Mouse (Mus musculus) myocyte (in vitro differentiated cells): Measurements from ENCODE around the gene Ing4. TPM values are rescaled to one million over a fixed set of nuclear protein-coding genes. Genes with fewer than 3 reads are reported as not detected.

ENCODE experiments used
- H3K27me3 ChIP-seq: one replicate; pipeline ENCODE4 v1.6.1; 2011; ENCODE audit not compliant: control insufficient read depth, insufficient read depth, insufficient read length
- H3K36me3 ChIP-seq: one replicate; pipeline ENCODE4 v1.6.1; 2011; ENCODE audit not compliant: control insufficient read depth, insufficient read depth
- H3K4me2 ChIP-seq: one replicate; pipeline ENCODE4 v1.6.1; 2011; ENCODE audit warnings: low read depth, control low read depth
- H3K4me3 ChIP-seq: one replicate; pipeline ENCODE4 v1.5.1; 2011; ENCODE audit warnings: mild to moderate bottlenecking, control low read depth, moderate library complexity
- H3K79me2 ChIP-seq: one replicate; pipeline ENCODE4 v1.6.1; 2011; ENCODE audit not compliant: control insufficient read depth, insufficient read depth
- H3ac ChIP-seq: one replicate; pipeline ENCODE4 v1.6.1; 2011; ENCODE audit not compliant: control insufficient read depth, insufficient read length
- CEBPB ChIP-seq: IDR thresholded peaks from 2 replicates; pipeline ENCODE4 v1.6.1; 2011; ENCODE audit warnings: mild to moderate bottlenecking, moderate library complexity; ENCODE audit not compliant: poor library complexity, insufficient read depth, severe bottlenecking
- E2F4 ChIP-seq: IDR thresholded peaks from one replicate; pipeline ENCODE4 v1.6.1; 2011; ENCODE audit warnings: mild to moderate bottlenecking, control low read depth, moderate library complexity; ENCODE audit not compliant: insufficient read depth
- MAX ChIP-seq: IDR thresholded peaks from one replicate; pipeline ENCODE4 v1.6.1; 2011; ENCODE audit warnings: low read depth, mild to moderate bottlenecking, control low read depth
- MYOD1 ChIP-seq, 3 experiments: IDR thresholded peaks; one replicate each; pipeline ENCODE4 v1.6.1; 2011; ENCODE audit warnings: control low read depth in 2 of 3, low read depth in 2 of 3, mild to moderate bottlenecking in 2 of 3, moderate library complexity in 1 of 3; ENCODE audit not compliant: insufficient read length in 2 of 3, control insufficient read depth in 1 of 3
- MYOG ChIP-seq, 3 experiments: IDR thresholded peaks; one replicate each; pipeline ENCODE4 v1.6.1; 2011; ENCODE audit warnings: control low read depth in 2 of 3, low read depth in 2 of 3, mild to moderate bottlenecking in 2 of 3; ENCODE audit not compliant: insufficient read length in 2 of 3, control insufficient read depth in 1 of 3, insufficient read depth in 1 of 3
- POLR2A ChIP-seq: IDR thresholded peaks from one replicate; pipeline ENCODE4 v1.6.1; 2011; ENCODE audit warnings: low read depth, mild to moderate bottlenecking, control low read depth, moderate library complexity; ENCODE audit not compliant: insufficient read length
- POLR2AphosphoS2 ChIP-seq: IDR thresholded peaks from one replicate; pipeline ENCODE4 v1.6.1; 2011; ENCODE audit warnings: low read depth, control low read depth; ENCODE audit not compliant: insufficient read length
- REST ChIP-seq: IDR thresholded peaks from one replicate; pipeline ENCODE4 v1.6.1; 2011; ENCODE audit warnings: mild to moderate bottlenecking, control low read depth, moderate library complexity; ENCODE audit not compliant: insufficient read depth, insufficient read length
- SRF ChIP-seq: IDR thresholded peaks from one replicate; pipeline ENCODE4 v1.6.1; 2011; ENCODE audit warnings: low read depth; ENCODE audit not compliant: control insufficient read depth, insufficient read length
- TCF12 ChIP-seq: IDR thresholded peaks from one replicate; pipeline ENCODE4 v1.6.1; 2011; ENCODE audit warnings: mild to moderate bottlenecking, control low read depth; ENCODE audit not compliant: poor library complexity, insufficient read depth, severe bottlenecking
- TCF3 ChIP-seq: IDR thresholded peaks from one replicate; pipeline ENCODE4 v1.6.1; 2011; ENCODE audit warnings: low read depth, control low read depth; ENCODE audit not compliant: insufficient read length
- USF1 ChIP-seq: IDR thresholded peaks from one replicate; pipeline ENCODE4 v1.6.1; 2011; ENCODE audit warnings: low read depth, mild to moderate bottlenecking, control low read depth, moderate library complexity
- polyA plus RNA-seq: library from polyadenylated mRNA; unstranded; fragments of >200 nt; fragmentation: generic; extraction: Trizol; gene quantifications from one replicate; pipeline ENCODE4 v1.2.1, GENCODE M21; 2012; ENCODE audit warnings: missing spikeins

Gene Ing4
- polyA plus RNA-seq, 1 experiment, result 31.2 TPM

DNA sequence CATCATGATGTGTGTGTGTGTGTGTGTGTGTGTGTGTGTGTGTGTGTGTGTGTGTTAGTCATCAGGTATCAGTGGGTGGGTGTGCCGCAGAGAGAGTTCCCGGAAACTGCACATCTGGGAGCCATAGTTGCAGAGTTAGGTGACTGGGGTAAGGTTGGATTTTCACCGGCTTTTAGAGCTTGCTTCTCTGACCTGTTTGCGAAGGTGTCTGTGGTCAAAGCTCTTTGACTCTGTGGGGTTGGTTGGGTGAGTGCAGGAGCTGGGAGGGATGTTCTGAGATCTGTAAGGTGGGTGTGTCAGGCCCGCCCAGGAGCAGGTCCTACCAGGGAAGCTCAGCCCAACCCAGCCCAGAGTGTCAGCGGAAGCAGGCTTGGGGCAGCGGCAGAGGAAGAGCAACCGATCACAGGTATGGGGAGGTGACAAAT lies 28.0 kb downstream of the Ing4 start, which contains the start of gene Lpar5:
TSS of gene Lpar5 (plus strand) at position 350 of the 425 bp plus-strand sequence.
- H3K27me3 ChIP-seq, result peaks cover 34% of the 10 kb centered on the region
- TF ChIP-seq POLR2AphosphoS2 (no peak), TCF12 (no peak), USF1 (no peak), CEBPB (no peak), MYOD1 (IDR thresholded peaks at IDR 0.05; ENCODE audit: control insufficient read depth in 1 of 3, insufficient read length in 2 of 3, low read depth in 2 of 3) (no peak), MYOG (IDR thresholded peaks at IDR 0.05; ENCODE audit: control insufficient read depth in 1 of 3, insufficient read depth in 1 of 3, insufficient read length in 2 of 3, low read depth in 2 of 3) (no peak), TCF3 (no peak), REST (no peak), SRF (no peak), POLR2A (no peak), MAX (no peak), E2F4 (no peak)
- no peak within 1 kb of the TSS for H3K4me2 ChIP-seq
- no peak within 1 kb of the TSS for H3ac ChIP-seq
- no peaks in the 10 kb centered on the region for H3K79me2 ChIP-seq
- H3K36me3 ChIP-seq, result no peaks in the 10 kb centered on the region
- H3K4me3 ChIP-seq, result no peak within 1 kb of the TSS

DNA sequence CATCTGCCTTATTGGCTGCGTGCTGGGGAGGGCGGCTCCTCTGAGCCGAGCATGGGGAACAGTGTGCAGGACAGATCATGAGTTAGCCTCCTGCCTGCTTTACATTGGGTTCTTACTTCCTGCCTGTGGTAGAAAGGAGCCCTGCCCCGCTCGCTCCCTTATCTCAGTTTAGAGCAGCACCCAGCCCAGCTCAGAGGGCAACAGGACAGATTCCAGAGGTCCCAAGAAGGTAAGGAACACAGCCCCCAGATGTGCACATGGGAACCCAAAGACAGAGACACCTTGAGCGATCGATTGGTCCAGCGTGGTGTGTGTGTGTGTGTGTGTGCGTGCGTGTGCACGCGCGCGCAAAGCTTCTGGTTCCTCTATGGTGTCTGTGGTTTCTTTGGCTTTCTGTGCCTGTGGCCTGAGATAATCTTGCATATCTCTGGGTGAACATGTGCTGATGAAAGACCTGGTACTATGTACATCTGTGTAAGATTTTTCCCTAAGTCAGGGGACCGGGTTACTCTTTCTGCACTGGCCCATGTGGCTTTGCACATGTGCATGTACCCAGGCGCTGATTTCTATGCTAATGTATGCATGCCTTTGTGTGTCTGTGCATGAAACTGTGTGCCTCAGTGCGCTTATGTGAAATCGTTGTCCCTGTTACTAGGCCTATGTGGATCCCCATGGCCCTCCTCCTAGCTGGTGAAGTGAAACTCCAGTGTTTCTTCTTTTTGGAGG lies 31.8 kb downstream of the Ing4 start:
- no peaks in the 10 kb centered on the region for H3K36me3 ChIP-seq
- H3ac ChIP-seq, result no peak overlapping the region
- no peak for TF ChIP-seq MYOG (IDR thresholded peaks at IDR 0.05; ENCODE audit: control insufficient read depth in 1 of 3, insufficient read depth in 1 of 3, insufficient read length in 2 of 3, low read depth in 2 of 3)
- no peak for TF ChIP-seq E2F4
- TF ChIP-seq MAX, result no peak
- no peak for TF ChIP-seq SRF
- H3K4me2 ChIP-seq, result no peak overlapping the region
- no peak overlapping the region for H3K4me3 ChIP-seq
- peaks cover 54% of the 10 kb centered on the region for H3K27me3 ChIP-seq
- no peaks in the 10 kb centered on the region for H3K79me2 ChIP-seq

DNA sequence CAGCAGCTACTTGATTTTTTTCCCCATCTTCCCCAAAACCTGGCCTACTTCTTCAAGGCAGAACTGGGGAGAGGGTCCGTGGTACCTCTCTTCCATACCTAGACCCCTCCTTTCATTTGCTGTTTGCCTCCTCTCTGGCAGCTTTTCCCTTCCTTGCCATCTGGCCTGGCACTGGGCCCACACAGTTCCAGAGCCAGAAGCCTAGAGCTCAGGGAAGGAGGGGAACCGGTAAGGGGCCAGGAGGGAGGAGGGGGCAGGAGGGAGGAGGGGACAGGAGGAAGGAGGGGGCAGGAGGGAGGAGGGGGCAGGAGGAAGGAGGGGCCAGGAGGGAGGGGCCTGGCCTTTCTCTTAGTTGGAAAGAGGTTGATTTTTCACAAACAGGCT lies 32.3 kb downstream of the Ing4 start:
- Histone ChIP-seq H3ac (no peak overlapping the region), H3K79me2 (no peaks in the 10 kb centered on the region), H3K4me3 (no peak overlapping the region), H3K36me3 (no peaks in the 10 kb centered on the region), H3K4me2 (no peak overlapping the region), H3K27me3 (peaks cover 54% of the 10 kb centered on the region)
- TF ChIP-seq E2F4, result no peak
- no peak for TF ChIP-seq MAX
- no peak for TF ChIP-seq USF1
- no peak for TF ChIP-seq MYOD1 (IDR thresholded peaks at IDR 0.05; ENCODE audit: control insufficient read depth in 1 of 3, insufficient read length in 2 of 3, low read depth in 2 of 3)

DNA sequence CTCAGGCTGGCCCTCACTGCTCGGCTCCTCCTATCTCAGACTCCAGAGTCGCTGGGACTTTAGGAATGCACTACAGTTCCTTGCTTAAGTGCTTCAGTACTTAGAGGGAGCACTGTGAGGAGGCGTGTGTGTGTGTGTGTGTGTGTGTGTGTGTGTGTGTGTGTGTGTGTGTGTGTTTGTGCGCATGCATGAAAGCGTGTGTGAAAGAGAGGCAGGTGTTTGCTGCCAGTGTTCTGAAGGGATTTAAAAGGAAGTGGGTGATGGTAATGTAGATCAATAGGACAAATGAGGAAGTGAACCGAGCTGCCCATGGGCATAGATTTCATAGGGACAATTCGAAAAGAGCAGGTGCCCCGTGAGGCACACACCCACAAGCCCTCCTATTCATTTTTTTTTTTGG lies 34.3 kb downstream of the Ing4 start:
- Histone ChIP-seq H3K27me3 (peaks cover 41% of the 10 kb centered on the region), H3K36me3 (no peaks in the 10 kb centered on the region), H3K79me2 (no peaks in the 10 kb centered on the region), H3ac (no peak overlapping the region), H3K4me3 (no peak overlapping the region), H3K4me2 (no peak overlapping the region)
- no peak for TF ChIP-seq TCF3
- TF ChIP-seq E2F4, result no peak
- TF ChIP-seq MAX, result no peak
- TF ChIP-seq POLR2A, result no peak
- no peak for TF ChIP-seq SRF
- TF ChIP-seq REST, result no peak
- no peak for TF ChIP-seq MYOD1 (IDR thresholded peaks at IDR 0.05; ENCODE audit: control insufficient read depth in 1 of 3, insufficient read length in 2 of 3, low read depth in 2 of 3)
- TF ChIP-seq CEBPB, result no peak
- TF ChIP-seq USF1, result no peak
- TF ChIP-seq TCF12, result no peak
- TF ChIP-seq POLR2AphosphoS2, result no peak
- TF ChIP-seq MYOG (IDR thresholded peaks at IDR 0.05; ENCODE audit: control insufficient read depth in 1 of 3, insufficient read depth in 1 of 3, insufficient read length in 2 of 3, low read depth in 2 of 3), result no peak

DNA sequence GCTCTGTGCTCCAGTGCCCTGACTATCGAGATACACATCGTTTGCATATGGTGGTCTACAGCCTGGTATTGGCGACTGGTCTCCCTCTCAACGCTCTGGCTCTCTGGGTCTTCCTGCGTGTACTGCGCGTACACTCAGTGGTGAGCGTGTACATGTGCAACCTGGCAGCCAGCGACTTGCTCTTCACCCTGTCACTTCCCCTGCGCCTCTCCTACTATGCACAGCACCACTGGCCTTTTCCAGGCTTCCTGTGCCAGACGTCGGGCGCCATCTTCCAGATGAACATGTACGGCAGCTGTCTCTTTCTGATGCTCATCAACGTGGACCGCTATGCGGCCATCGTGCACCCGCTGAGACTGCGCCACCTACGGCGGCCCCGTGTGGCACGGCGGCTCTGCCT lies 41.8 kb downstream of the Ing4 start:
- TF ChIP-seq CEBPB (no peak), MYOG (IDR thresholded peaks at IDR 0.05; ENCODE audit: control insufficient read depth in 1 of 3, insufficient read depth in 1 of 3, insufficient read length in 2 of 3, low read depth in 2 of 3) (no peak), E2F4 (no peak), MAX (no peak), USF1 (no peak), SRF (no peak)
- Histone ChIP-seq H3ac (no peak overlapping the region), H3K79me2 (no peaks in the 10 kb centered on the region), H3K27me3 (peaks cover 11% of the 10 kb centered on the region), H3K36me3 (no peaks in the 10 kb centered on the region), H3K4me2 (no peak overlapping the region), H3K4me3 (no peak overlapping the region)
